Mouse (Mus musculus): Measurements from ENCODE around the gene Inpp4b.

DNA sequence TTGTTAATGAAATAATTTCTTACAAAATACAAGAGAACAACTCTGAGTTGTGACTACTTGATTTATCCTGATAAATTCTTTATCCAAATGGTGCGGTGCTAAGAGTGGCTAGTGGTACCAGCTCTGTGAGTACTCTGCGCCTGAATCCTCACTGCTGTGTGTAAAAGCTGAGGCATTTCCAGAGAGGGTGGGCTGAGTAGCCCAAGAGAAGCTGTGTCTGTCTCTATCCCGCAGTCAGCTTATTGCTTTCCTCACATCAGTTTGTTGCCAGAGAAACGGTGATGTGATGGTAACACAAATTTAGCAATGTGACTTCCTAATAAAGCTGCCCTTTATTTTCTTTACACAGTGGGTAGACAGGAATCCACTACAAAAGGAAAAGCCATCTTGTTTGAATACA lies 29.5 kb downstream of the Inpp4b start:
- no peak for TF ChIP-seq CTCF (IDR thresholded peaks at IDR 0.05; ENCODE audit: extremely low read depth, insufficient read depth, low read length)
- TF ChIP-seq POLR2A (IDR thresholded peaks at IDR 0.05; ENCODE audit: extremely low read depth, insufficient read depth, low read length): no peak

Data from cortical plate, adult 2 months (tissue).